Mouse (Mus musculus): ENCODE measurements around the gene Fkbp15. TPM values are rescaled to one million over a fixed set of nuclear protein-coding genes. Genes with fewer than 3 reads are reported as not detected.
A peak's percentile ranks its signal among the peaks of the same experiment; 100 is the strongest.

Gene Fkbp15
- polyA plus RNA-seq, 1 experiment from 2014 or later: 15.7 TPM

DNA sequence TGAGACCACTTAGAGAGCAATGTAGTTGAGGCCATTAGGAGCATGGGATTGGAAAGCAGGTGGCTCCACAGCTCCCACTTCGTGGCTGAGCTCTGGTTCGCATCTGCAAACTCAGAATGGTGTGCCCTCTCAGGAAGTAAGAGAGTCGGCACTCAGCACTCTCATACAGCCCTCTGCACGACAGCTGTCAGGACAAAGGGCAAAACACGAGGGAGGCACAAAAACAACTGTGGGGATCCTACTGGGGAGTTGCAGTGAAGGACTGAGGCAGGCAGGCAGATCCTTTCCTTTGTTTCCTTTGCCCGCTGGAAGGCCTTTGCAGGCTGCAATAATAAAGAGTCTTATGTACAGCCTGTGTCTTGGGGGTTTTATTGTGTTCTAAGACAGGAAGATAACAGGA is 33.1 kb upstream of the Fkbp15 start:
- Histone ChIP-seq H3K9ac (ENCODE audit: low read length) (no peak overlapping the region), H3K27ac (ENCODE audit: low read depth, low read length) (0 out of 2 replicates have a peak overlapping the region, but pooled peaks have one; percentile 17), H3K9me3 (replicated peaks; ENCODE audit: control insufficient read depth, low read length) (no peaks in the 10 kb centered on the region), H3K4me3 (ENCODE audit: low read depth, low read length) (no peak overlapping the region), H3K27me3 (replicated peaks; ENCODE audit: control insufficient read depth, insufficient read depth, low read length) (no peaks in the 10 kb centered on the region), H3K4me2 (ENCODE audit: low read length) (no peak overlapping the region), H3K36me3 (ENCODE audit: control insufficient read depth, insufficient read depth, low read length) (peaks cover 79% of the 10 kb centered on the region), H3K4me1 (ENCODE audit: control insufficient read depth, insufficient read depth, low read length) (no peaks in the 10 kb centered on the region)
- 37% methylated on average over 6 of the region's 6 CpGs for WGBS
- ATAC-seq: no peak
- DNase-seq (ENCODE audit: low spot score): no peak

GRCm38 (mm10) chr4:62391892-62392291 is 31.5 kb upstream of the Fkbp15 start:
- 94% methylated on average over 7 of the region's 7 CpGs for WGBS
- H3K36me3 ChIP-seq (ENCODE audit: control insufficient read depth, insufficient read depth, low read length): peaks cover 77% of the 10 kb centered on the region
- H3K27me3 ChIP-seq (replicated peaks; ENCODE audit: control insufficient read depth, insufficient read depth, low read length): no peaks in the 10 kb centered on the region
- H3K4me1 ChIP-seq (ENCODE audit: control insufficient read depth, insufficient read depth, low read length): no peaks in the 10 kb centered on the region
- H3K4me3 ChIP-seq (ENCODE audit: low read depth, low read length): no peak overlapping the region
- H3K4me2 ChIP-seq (ENCODE audit: low read length): no peak overlapping the region
- no peak; the same call in 1 of the 2 replicates for ATAC-seq
- no peak overlapping the region for H3K9ac ChIP-seq (ENCODE audit: low read length)
- no peak overlapping the region for H3K27ac ChIP-seq (ENCODE audit: low read depth, low read length)
- no peak for DNase-seq (ENCODE audit: low spot score)
- H3K9me3 ChIP-seq (replicated peaks; ENCODE audit: control insufficient read depth, low read length): no peaks in the 10 kb centered on the region

GRCm38 (mm10) chr4:62389592-62390512 is 29.5 kb upstream of the Fkbp15 start:
- peaks cover 67% of the 10 kb centered on the region for H3K36me3 ChIP-seq (ENCODE audit: control insufficient read depth, insufficient read depth, low read length)
- no peak overlapping the region for H3K27ac ChIP-seq (ENCODE audit: low read depth, low read length)
- no peak overlapping the region for H3K9ac ChIP-seq (ENCODE audit: low read length)
- no peaks in the 10 kb centered on the region for H3K27me3 ChIP-seq (replicated peaks; ENCODE audit: control insufficient read depth, insufficient read depth, low read length)
- no peaks in the 10 kb centered on the region for H3K9me3 ChIP-seq (replicated peaks; ENCODE audit: control insufficient read depth, low read length)
- no peak overlapping the region for H3K4me2 ChIP-seq (ENCODE audit: low read length)
- no peaks in the 10 kb centered on the region for H3K4me1 ChIP-seq (ENCODE audit: control insufficient read depth, insufficient read depth, low read length)
- no peak for DNase-seq (ENCODE audit: low spot score)
- H3K4me3 ChIP-seq (ENCODE audit: low read depth, low read length): no peak overlapping the region
- no peak for ATAC-seq
- 90% methylated on average over 5 of the region's 5 CpGs for WGBS

DNA sequence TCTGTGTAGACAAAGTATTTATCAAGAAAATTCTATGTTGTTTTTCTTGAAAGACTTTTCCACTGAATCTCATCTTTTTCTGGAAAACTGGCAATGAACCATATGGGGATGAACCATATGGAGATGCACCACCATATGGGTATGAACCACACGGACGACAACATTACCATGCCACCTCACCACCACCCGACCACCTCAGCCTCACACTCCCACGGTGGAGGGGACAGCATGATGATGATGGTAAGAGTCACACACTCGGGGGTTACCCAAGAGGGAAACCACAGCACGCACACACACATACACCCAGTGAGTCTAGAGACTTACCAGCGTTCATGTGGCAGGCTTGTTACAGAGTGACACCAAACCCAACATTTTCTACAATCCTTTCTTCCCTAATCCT is 25.1 kb upstream of the Fkbp15 start:
- H3K4me1 ChIP-seq (ENCODE audit: control insufficient read depth, insufficient read depth, low read length): no peaks in the 10 kb centered on the region
- ATAC-seq (no peak), DNase-seq (ENCODE audit: low spot score) (no peak)
- no peak overlapping the region for H3K4me2 ChIP-seq (ENCODE audit: low read length)
- WGBS: 84% methylated on average over 7 of the region's 7 CpGs
- H3K4me3 ChIP-seq (ENCODE audit: low read depth, low read length): no peak overlapping the region
- no peak overlapping the region for H3K27ac ChIP-seq (ENCODE audit: low read depth, low read length)
- H3K27me3 ChIP-seq (replicated peaks; ENCODE audit: control insufficient read depth, insufficient read depth, low read length): no peaks in the 10 kb centered on the region
- H3K9ac ChIP-seq (ENCODE audit: low read length): no peak overlapping the region
- peaks cover 39% of the 10 kb centered on the region for H3K36me3 ChIP-seq (ENCODE audit: control insufficient read depth, insufficient read depth, low read length)
- no peaks in the 10 kb centered on the region for H3K9me3 ChIP-seq (replicated peaks; ENCODE audit: control insufficient read depth, low read length)

DNA sequence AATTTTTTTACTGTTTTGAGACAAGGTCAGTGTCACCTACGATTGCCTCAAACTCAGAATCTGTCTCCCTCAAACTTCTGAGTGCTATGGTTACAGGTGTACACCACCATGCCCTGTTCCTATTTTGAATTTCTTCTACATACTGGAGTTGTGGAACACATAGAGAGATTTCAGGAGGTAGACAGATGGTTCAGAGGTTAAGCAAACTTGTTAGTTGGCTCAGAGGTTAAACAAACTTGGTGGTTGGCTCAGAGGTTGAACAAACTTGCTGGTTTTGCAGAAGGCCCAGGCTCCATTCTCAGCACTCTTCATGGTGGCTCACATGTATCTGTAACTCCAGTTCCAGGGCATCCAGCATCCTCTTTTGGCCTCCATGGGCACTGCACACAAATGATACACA is 23.8 kb upstream of the Fkbp15 start:
- DNase-seq (ENCODE audit: low spot score) (no peak), ATAC-seq (no peak)
- Histone ChIP-seq H3K27ac (ENCODE audit: low read depth, low read length) (no peak overlapping the region), H3K9ac (ENCODE audit: low read length) (no peak overlapping the region), H3K4me2 (ENCODE audit: low read length) (no peak overlapping the region), H3K27me3 (replicated peaks; ENCODE audit: control insufficient read depth, insufficient read depth, low read length) (no peaks in the 10 kb centered on the region), H3K9me3 (replicated peaks; ENCODE audit: control insufficient read depth, low read length) (no peaks in the 10 kb centered on the region), H3K4me1 (ENCODE audit: control insufficient read depth, insufficient read depth, low read length) (no peaks in the 10 kb centered on the region), H3K4me3 (ENCODE audit: low read depth, low read length) (no peak overlapping the region), H3K36me3 (ENCODE audit: control insufficient read depth, insufficient read depth, low read length) (peaks cover 26% of the 10 kb centered on the region)
- 93% methylated on average over 1 of the region's 1 CpGs for WGBS

GRCm38 (mm10) chr4:62383752-62384151 is 23.4 kb upstream of the Fkbp15 start:
- 86% methylated on average over 7 of the region's 7 CpGs for WGBS
- no peak overlapping the region for H3K4me2 ChIP-seq (ENCODE audit: low read length)
- ATAC-seq (no peak), DNase-seq (ENCODE audit: low spot score) (no peak)
- H3K4me1 ChIP-seq (ENCODE audit: control insufficient read depth, insufficient read depth, low read length): no peaks in the 10 kb centered on the region
- no peak overlapping the region for H3K4me3 ChIP-seq (ENCODE audit: low read depth, low read length)
- H3K27me3 ChIP-seq (replicated peaks; ENCODE audit: control insufficient read depth, insufficient read depth, low read length): no peaks in the 10 kb centered on the region
- no peak overlapping the region for H3K27ac ChIP-seq (ENCODE audit: low read depth, low read length)
- H3K9ac ChIP-seq (ENCODE audit: low read length): no peak overlapping the region
- no peaks in the 10 kb centered on the region for H3K9me3 ChIP-seq (replicated peaks; ENCODE audit: control insufficient read depth, low read length)
- H3K36me3 ChIP-seq (ENCODE audit: control insufficient read depth, insufficient read depth, low read length): peaks cover 22% of the 10 kb centered on the region

DNA sequence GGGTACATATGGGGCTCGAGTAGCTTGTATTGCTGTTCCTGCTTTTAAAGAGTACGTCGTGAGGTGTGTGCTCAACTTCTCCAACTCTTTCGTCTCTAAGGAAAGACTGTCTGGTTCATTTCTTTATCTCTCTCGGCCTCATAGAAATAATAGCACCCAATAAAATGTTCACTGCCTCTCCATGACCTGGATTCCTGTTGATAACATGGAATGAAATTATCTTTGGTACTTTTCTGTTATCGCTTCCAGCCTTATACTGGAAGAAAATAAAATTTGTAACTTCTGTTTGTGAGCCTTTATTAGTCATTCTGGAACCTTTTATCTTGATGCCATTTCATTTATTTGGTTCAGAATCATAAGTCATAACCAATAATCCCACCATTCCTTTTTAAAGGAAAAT is 22.9 kb upstream of the Fkbp15 start:
- no peak for DNase-seq (ENCODE audit: low spot score)
- no peaks in the 10 kb centered on the region for H3K27me3 ChIP-seq (replicated peaks; ENCODE audit: control insufficient read depth, insufficient read depth, low read length)
- 92% methylated on average over 6 of the region's 6 CpGs for WGBS

DNA sequence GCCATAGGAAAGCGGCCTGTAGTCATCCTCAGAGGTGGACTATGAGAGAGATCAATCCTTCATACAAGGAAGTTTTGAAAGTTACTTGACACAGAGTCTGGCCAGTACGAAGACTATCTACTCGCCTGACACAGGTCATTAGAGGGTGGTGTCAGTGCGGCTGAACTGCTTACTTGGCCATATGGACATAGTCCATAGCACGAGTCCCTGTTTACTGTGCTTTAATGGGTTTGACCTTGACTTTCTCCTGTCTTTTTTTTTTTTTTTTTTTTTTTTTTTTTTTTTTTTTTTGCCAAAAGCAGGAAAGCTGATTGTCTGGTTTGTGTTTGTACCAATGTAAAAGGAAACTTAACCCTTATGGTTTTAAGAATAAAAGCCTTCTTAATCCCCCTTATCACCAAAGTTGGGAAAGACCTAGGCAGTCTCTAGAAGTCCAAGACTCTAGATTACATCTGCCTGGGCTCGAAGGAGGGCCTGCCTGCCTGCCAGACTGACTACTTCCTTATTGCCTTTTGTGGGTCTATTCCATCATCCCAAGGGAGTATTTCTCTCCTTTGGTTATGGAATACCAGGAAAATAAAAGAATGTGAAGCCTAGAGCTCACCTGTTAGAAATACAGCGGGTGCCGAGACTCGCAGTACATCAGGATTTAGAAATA is 19.5 kb upstream of the Fkbp15 start:
- no peak overlapping the region for H3K4me2 ChIP-seq (ENCODE audit: low read length)
- no peak overlapping the region for H3K9ac ChIP-seq (ENCODE audit: low read length)
- WGBS: 91% methylated on average over 9 of the region's 9 CpGs
- ATAC-seq (no peak), DNase-seq (ENCODE audit: low spot score) (no peak)
- H3K9me3 ChIP-seq (replicated peaks; ENCODE audit: control insufficient read depth, low read length): no peaks in the 10 kb centered on the region
- H3K4me3 ChIP-seq (ENCODE audit: low read depth, low read length): no peak overlapping the region
- H3K27me3 ChIP-seq (replicated peaks; ENCODE audit: control insufficient read depth, insufficient read depth, low read length): no peaks in the 10 kb centered on the region
- H3K4me1 ChIP-seq (ENCODE audit: control insufficient read depth, insufficient read depth, low read length): 0 out of 2 replicates have a peak, but pooled peaks cover 2% of the 10 kb centered on the region
- H3K36me3 ChIP-seq (ENCODE audit: control insufficient read depth, insufficient read depth, low read length): no peaks in the 10 kb centered on the region
- H3K27ac ChIP-seq (ENCODE audit: low read depth, low read length): no peak overlapping the region

More for the DNA sequence above, 22.9 kb upstream of the Fkbp15 start:
- H3K4me2 ChIP-seq (ENCODE audit: low read length): no peak overlapping the region
- no peaks in the 10 kb centered on the region for H3K9me3 ChIP-seq (replicated peaks; ENCODE audit: control insufficient read depth, low read length)
- no peak for ATAC-seq
- H3K4me3 ChIP-seq (ENCODE audit: low read depth, low read length): no peak overlapping the region
- no peak overlapping the region for H3K9ac ChIP-seq (ENCODE audit: low read length)
- H3K4me1 ChIP-seq (ENCODE audit: control insufficient read depth, insufficient read depth, low read length): 0 out of 2 replicates have a peak, but pooled peaks cover 2% of the 10 kb centered on the region
- no peak overlapping the region for H3K27ac ChIP-seq (ENCODE audit: low read depth, low read length)
- peaks cover 17% of the 10 kb centered on the region for H3K36me3 ChIP-seq (ENCODE audit: control insufficient read depth, insufficient read depth, low read length)

GRCm38 (mm10) chr4:62376123-62376522 is 15.8 kb upstream of the Fkbp15 start:
- H3K9me3 ChIP-seq (replicated peaks; ENCODE audit: control insufficient read depth, low read length): no peaks in the 10 kb centered on the region
- H3K4me3 ChIP-seq (ENCODE audit: low read depth, low read length): no peak overlapping the region
- no peaks in the 10 kb centered on the region for H3K36me3 ChIP-seq (ENCODE audit: control insufficient read depth, insufficient read depth, low read length)
- ATAC-seq: no peak
- no peak overlapping the region for H3K27ac ChIP-seq (ENCODE audit: low read depth, low read length)
- no peak for DNase-seq (ENCODE audit: low spot score)
- 90% methylated on average over 2 of the region's 2 CpGs for WGBS
- no peak overlapping the region for H3K9ac ChIP-seq (ENCODE audit: low read length)
- no peaks in the 10 kb centered on the region for H3K27me3 ChIP-seq (replicated peaks; ENCODE audit: control insufficient read depth, insufficient read depth, low read length)
- no peak overlapping the region for H3K4me2 ChIP-seq (ENCODE audit: low read length)
- H3K4me1 ChIP-seq (ENCODE audit: control insufficient read depth, insufficient read depth, low read length): 0 out of 2 replicates have a peak, but pooled peaks cover 2% of the 10 kb centered on the region
